Mouse (Mus musculus) limb, embryonic 11.5 days (tissue): ENCODE measurements around the gene Otogl. TPM values are rescaled to one million over a fixed set of nuclear protein-coding genes. Genes with fewer than 3 reads are reported as not detected.

Experiments
- ATAC-seq: fragments of 200-750 bp; cut with Nextera tagmentation; 2 replicates; pipeline ENCODE4 v1.8.0; 2017; ENCODE audit warnings: low read depth; ENCODE audit not compliant: insufficient number of reproducible peaks, low FRiP score, low TSS enrichment
- DNase-seq: peaks from one replicate; pipeline ENCODE4 v3.0.0-alpha.2; 2015; ENCODE audit warnings: low spot score
- H3K27ac ChIP-seq: fragments of 300-500 bp; sonication (generic); replicated peaks from 2 replicates; pipeline ENCODE4 v1.5.1; 2014; ENCODE audit warnings: low read depth, mild to moderate bottlenecking, low read length
- H3K27me3 ChIP-seq: fragments of 300-500 bp; sonication (generic); 2 replicates; pipeline ENCODE4 v1.6.1; 2014; ENCODE audit warnings: mild to moderate bottlenecking, low read length, mixed read lengths; ENCODE audit not compliant: control insufficient read depth, insufficient read depth
- H3K36me3 ChIP-seq: fragments of 300-500 bp; sonication (generic); 2 replicates; pipeline ENCODE4 v1.6.1; 2014; ENCODE audit warnings: mild to moderate bottlenecking, low read length, moderate library complexity, mixed read lengths; ENCODE audit not compliant: control insufficient read depth, insufficient read depth
- H3K4me1 ChIP-seq: fragments of 300-500 bp; sonication (generic); 2 replicates; pipeline ENCODE4 v1.6.1; 2014; ENCODE audit warnings: low read length, mixed read lengths; ENCODE audit not compliant: control insufficient read depth, insufficient read depth
- H3K4me2 ChIP-seq: fragments of 300-500 bp; sonication (generic); 2 replicates; pipeline ENCODE4 v1.6.1; 2014; ENCODE audit warnings: low read depth, mild to moderate bottlenecking, moderate library complexity; ENCODE audit not compliant: severe bottlenecking
- H3K4me3 ChIP-seq: fragments of 300-500 bp; sonication (generic); 2 replicates; pipeline ENCODE4 v1.5.1; 2014; ENCODE audit warnings: low read depth, low read length
- H3K9ac ChIP-seq: fragments of 300-500 bp; sonication (generic); 2 replicates; pipeline ENCODE4 v1.6.1; 2014; ENCODE audit warnings: mild to moderate bottlenecking, low read length
- H3K9me3 ChIP-seq: fragments of 300-500 bp; sonication (generic); 2 replicates; pipeline ENCODE4 v1.6.1; 2016; ENCODE audit warnings: low read length; ENCODE audit not compliant: control insufficient read depth
- WGBS: fragments of 180-500 bp; shearing (Covaris S2); extraction: QIAGEN DNeasy Blood & Tissue Kit; methylation state at CpG from one replicate; pipeline ENCODE4 v1.1.7; 2014; 5-methylcytosine and 5-hydroxymethylcytosine counted together
- polyA plus RNA-seq: library from polyadenylated mRNA; unstranded; fragments of >200 nt; fragmentation: Nextera tagmentation; extraction: Ambion mirVana; gene quantifications from 2 replicates; pipeline ENCODE4 v1.2.1, GENCODE M21; 2014

The Otogl gene
- polyA plus RNA-seq, 1 experiment from 2014 or later = 0.03 TPM

DNA sequence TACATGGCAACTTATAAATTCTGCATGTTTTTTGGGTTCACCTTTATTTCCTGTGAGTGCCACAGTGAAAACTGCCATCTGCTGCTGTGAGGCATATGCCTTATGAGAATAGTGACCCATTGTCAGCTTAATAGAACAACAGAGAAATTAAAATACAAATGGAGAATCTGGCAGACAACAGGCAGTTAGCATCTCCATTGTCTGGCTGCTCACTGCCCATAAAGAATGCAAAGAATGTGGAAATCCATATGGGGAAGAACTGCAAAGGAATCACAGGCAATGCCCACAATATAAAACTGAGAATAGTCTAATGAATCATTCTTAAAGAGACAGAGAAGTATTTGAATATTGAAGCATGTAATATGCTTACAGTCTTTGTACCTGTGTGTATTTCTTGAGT, 177.6 kb downstream of the Otogl start:
- no peaks in the 10 kb centered on the region for H3K9me3 ChIP-seq
- no peak overlapping the region for H3K9ac ChIP-seq
- H3K27me3 ChIP-seq = no peaks in the 10 kb centered on the region
- H3K27ac ChIP-seq = no peak overlapping the region
- ATAC-seq (no peak), DNase-seq (no peak)
- H3K36me3 ChIP-seq = no peaks in the 10 kb centered on the region
- H3K4me3 ChIP-seq = no peak overlapping the region
- H3K4me2 ChIP-seq = no peak overlapping the region
- no peaks in the 10 kb centered on the region for H3K4me1 ChIP-seq

DNA sequence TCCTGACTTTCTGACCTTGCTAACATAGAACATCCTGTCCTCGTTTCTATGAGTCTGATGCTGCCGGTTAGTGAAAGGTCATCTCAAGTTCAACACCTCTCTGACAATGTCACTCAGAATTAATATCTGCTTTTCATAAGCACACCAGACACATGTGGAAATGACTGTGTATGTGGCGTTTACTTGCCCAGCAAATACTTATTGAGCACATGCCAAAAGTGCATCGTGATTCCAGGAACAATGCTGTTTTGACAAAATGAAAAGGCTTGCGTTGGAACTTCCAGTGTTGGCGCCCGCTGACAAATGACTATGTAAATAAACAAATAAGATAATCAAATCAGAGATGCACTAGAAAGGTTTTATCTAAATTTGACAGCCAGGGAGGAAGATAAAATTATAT, 186.3 kb downstream of the Otogl start:
- Histone ChIP-seq H3K27ac (no peak overlapping the region), H3K4me3 (no peak overlapping the region), H3K4me2 (no peak overlapping the region), H3K9ac (no peak overlapping the region), H3K9me3 (no peaks in the 10 kb centered on the region), H3K36me3 (no peaks in the 10 kb centered on the region), H3K27me3 (no peaks in the 10 kb centered on the region), H3K4me1 (no peaks in the 10 kb centered on the region)
- WGBS = 70% methylated on average over 7 of the region's 7 CpGs
- DNase-seq = no peak
- ATAC-seq = no peak

- H3K9me3 ChIP-seq = no peaks in the 10 kb centered on the region
- no peak within 1 kb of the TSS for H3K27ac ChIP-seq
- no peak within 1 kb of the TSS for H3K4me3 ChIP-seq
- H3K36me3 ChIP-seq = no peaks in the 10 kb centered on the region
- 76% methylated on average over 1 of the region's 1 CpGs for WGBS
- no peak for ATAC-seq
- no peak within 1 kb of the TSS for H3K4me2 ChIP-seq
- H3K9ac ChIP-seq = no peak within 1 kb of the TSS
- no peaks in the 10 kb centered on the region for H3K4me1 ChIP-seq
- no peak for DNase-seq
- no peaks in the 10 kb centered on the region for H3K27me3 ChIP-seq
These were observed 192.1 kb downstream of the Otogl start, which contains the start of gene Ptprq for GRCm38 (mm10) chr10:107719806-107720205. Ptprq (minus strand) TSS chr10:107720051.

Other genes starting within 250 kb of the Otogl start
- 0.07 and 0.17 TPM in 2 replicates for gene Ptprq, start 192.1 kb downstream of the Otogl start, polyA plus RNA-seq